Mouse (Mus musculus) kidney, adult 2 months (tissue): ENCODE measurements around the gene Unc5b.

ENCODE experiments used
- CTCF ChIP-seq: fragments of 200-500 bp; conservative IDR thresholded peaks from 2 replicates; pipeline ENCODE4 v1.5.1; 2011; ENCODE audit warnings: low read depth, mild to moderate bottlenecking, control low read depth, low read length, moderate library complexity, mixed read lengths; ENCODE audit not compliant: insufficient read depth, insufficient read length
- POLR2A ChIP-seq: fragments of 200-500 bp; IDR thresholded peaks from one replicate; pipeline ENCODE4 v1.6.1; 2011; ENCODE audit warnings: low read depth, low read length, control low read depth

DNA sequence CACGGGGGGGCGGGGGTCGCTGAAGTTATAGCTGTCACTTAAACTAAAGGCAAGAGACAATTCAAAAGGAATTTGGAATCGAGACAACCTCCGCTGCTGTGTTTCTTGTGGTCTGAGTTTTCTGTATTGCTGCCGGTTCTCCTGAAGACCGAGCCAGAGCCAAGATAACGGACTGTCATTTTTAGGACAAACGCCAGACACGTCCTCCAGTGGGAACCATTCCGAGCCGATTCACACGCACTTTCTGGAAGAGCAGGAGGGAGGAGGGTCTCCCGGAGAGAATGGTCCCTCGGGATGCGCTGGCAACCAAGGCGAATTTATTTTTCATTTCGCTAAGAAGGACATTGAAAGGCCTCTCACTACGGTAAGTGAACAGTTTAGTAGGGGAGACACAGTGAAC is 7.4 kb upstream of the Unc5b start:
- TF ChIP-seq POLR2A (no peak), CTCF (no peak)
